25 mouse cellular contexts compared by ENCODE assay signal in the genomic region with DNA sequence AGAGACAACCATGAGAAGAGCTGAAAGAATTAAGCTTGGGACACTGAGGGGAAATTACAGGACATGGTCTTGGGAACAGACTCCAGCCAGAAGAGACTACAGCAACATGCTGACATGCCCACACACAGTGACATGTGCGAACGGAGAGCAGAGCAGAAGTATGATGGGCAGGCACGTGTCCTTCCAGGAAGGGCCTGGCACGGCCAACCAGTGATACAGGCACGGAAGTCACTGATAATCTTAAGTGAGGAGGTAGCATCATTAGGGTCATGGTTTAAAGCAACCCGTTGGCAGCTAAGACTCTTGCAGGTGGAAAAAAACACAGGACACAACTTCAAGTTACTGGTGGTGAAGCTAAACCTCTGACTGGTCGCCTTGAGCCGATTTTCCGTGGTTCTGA.
A peak's percentile ranks its signal among the peaks of the same experiment; 100 is the strongest.
DNase-seq lines count a peak whose midpoint lies in the region; ATAC-seq and TF ChIP-seq lines count a peak whose summit lies in the region.
"Had no signal": no experiment of that assay in that cellular context is flagged by ENCODE, and none has a peak within 500 bp of the region (broad histone marks: within the 10 kb centered on the region; RNA-seq: fewer than 3 reads in every experiment).

No protein-coding gene starts in this region.

- TF ChIP-seq CTCF in heart, adult 2 months (IDR thresholded peaks at IDR 0.05), result no peak
- no peak for TF ChIP-seq CTCF in midbrain, postnatal 0 days (IDR thresholded peaks at IDR 0.05)

- H3K4me1 ChIP-seq in forebrain, embryonic 10.5 days, result peaks cover 35% of the 10 kb centered on the region
- H3K4me1 ChIP-seq in forebrain, embryonic 15.5 days, result peaks cover 30% of the 10 kb centered on the region
- H3K4me1 ChIP-seq in heart, embryonic 10.5 days, result peaks cover 5% of the 10 kb centered on the region; the same call in 1 of the 2 replicates
- peaks cover 3% of the 10 kb centered on the region; the same call in 1 of the 2 replicates for H3K4me1 ChIP-seq in heart, adult 2 months (ENCODE audit: control insufficient read depth, insufficient read depth, low read length)
- H3K4me1 ChIP-seq in midbrain, embryonic 11.5 days (ENCODE audit: control insufficient read depth, insufficient read depth, low read length), result peaks cover 26% of the 10 kb centered on the region
- peaks cover 8% of the 10 kb centered on the region; the same call in 1 of the 2 replicates for H3K4me1 ChIP-seq in midbrain, postnatal 0 days (ENCODE audit: insufficient read depth, low read length)

- DNase-seq in forebrain, embryonic 10.5 days (ENCODE audit: extremely low spot score, low spot score), result no peak
- DNase-seq in heart, embryonic 10.5 days (ENCODE audit: low spot score), result peak; percentile 71
- DNase-seq in heart, adult 2 months, result no peak
- peak; percentile 79 for DNase-seq in midbrain, embryonic 11.5 days (ENCODE audit: low spot score, missing footprints)
- no peak for DNase-seq in midbrain, postnatal 0 days (ENCODE audit: low spot score)
- DNase-seq: adrenal gland, adult 8-10 months; adrenal gland, postnatal 14 days; adrenal gland, postnatal 36 days; B cell, adult 2 months; cerebellum, adult 11-12 months; cerebellum, adult 2 months; cerebellum, adult 9-10 months; cerebellum, postnatal 10 days; cerebellum, postnatal 25 days; forebrain, postnatal 0 days had no signal

- ATAC-seq in forebrain, embryonic 15.5 days (replicated peaks), result no peak
- no peak for ATAC-seq in midbrain, embryonic 11.5 days (ENCODE audit: low FRiP score)
- no peak for ATAC-seq in midbrain, postnatal 0 days (ENCODE audit: low FRiP score)
- ATAC-seq: activated CD4-positive, CD25-positive, alpha-beta regulatory T cell, adult 4 months; CD4-positive, CD25-positive, alpha-beta regulatory T cell, adult 4 months; forebrain, embryonic 14.5 days; forebrain, postnatal 0 days; Patski had no signal

- intact Hi-C loops in heart, adult 2 months (cut with DNase I), result no loop called here

- no peaks in the 10 kb centered on the region for H3K27me3 ChIP-seq in forebrain, embryonic 10.5 days (ENCODE audit: poor library complexity, severe bottlenecking)
- H3K27me3 ChIP-seq in forebrain, embryonic 15.5 days, result no peaks in the 10 kb centered on the region
- peaks cover 12% of the 10 kb centered on the region; the same call in 1 of the 2 replicates for H3K27me3 ChIP-seq in heart, embryonic 10.5 days (ENCODE audit: insufficient read depth, poor library complexity, severe bottlenecking)
- no peaks in the 10 kb centered on the region for H3K27me3 ChIP-seq in heart, adult 2 months (ENCODE audit: control insufficient read depth, insufficient read depth, low read length)
- no peaks in the 10 kb centered on the region for H3K27me3 ChIP-seq in midbrain, embryonic 11.5 days (ENCODE audit: control insufficient read depth, insufficient read depth, low read length)
- no peaks in the 10 kb centered on the region for H3K27me3 ChIP-seq in midbrain, postnatal 0 days (ENCODE audit: insufficient read depth, low read length)
- H3K27me3 ChIP-seq: CH12.LX; embryonic facial prominence, embryonic 12.5 days; forebrain, embryonic 12.5 days; Patski had no signal

- 0 out of 2 replicates have a peak overlapping the region, but pooled peaks have one; percentile 30 for H3K27ac ChIP-seq in forebrain, embryonic 10.5 days
- H3K27ac ChIP-seq in forebrain, embryonic 15.5 days (replicated peaks), result no peak overlapping the region
- no peak overlapping the region for H3K27ac ChIP-seq in heart, embryonic 10.5 days
- H3K27ac ChIP-seq in heart, adult 2 months, result no peak overlapping the region
- H3K27ac ChIP-seq in midbrain, embryonic 11.5 days (ENCODE audit: low read depth, low read length), result no peak overlapping the region
- no peak overlapping the region for H3K27ac ChIP-seq in midbrain, postnatal 0 days (ENCODE audit: low read depth, low read length)
- H3K27ac ChIP-seq: embryonic facial prominence, embryonic 10.5 days; embryonic facial prominence, embryonic 12.5 days; forebrain, embryonic 12.5 days had no signal

- no peak overlapping the region for H3K9ac ChIP-seq in forebrain, embryonic 15.5 days (replicated peaks)
- no peak overlapping the region for H3K9ac ChIP-seq in heart, adult 2 months (ENCODE audit: low read depth, low read length)
- H3K9ac ChIP-seq in midbrain, embryonic 11.5 days (ENCODE audit: low read length), result no peak overlapping the region
- H3K9ac ChIP-seq in midbrain, postnatal 0 days (replicated peaks; ENCODE audit: low read length, poor library complexity, severe bottlenecking), result no peak overlapping the region
- H3K9ac ChIP-seq: embryonic facial prominence, embryonic 12.5 days; forebrain, embryonic 12.5 days; forebrain, postnatal 0 days had no signal

- TF ChIP-seq POLR2A in heart, adult 2 months (IDR thresholded peaks at IDR 0.05; ENCODE audit: insufficient read depth, low read depth, low read length), result no peak

- H3K36me3 ChIP-seq in forebrain, embryonic 10.5 days (replicated peaks), result no peaks in the 10 kb centered on the region
- no peaks in the 10 kb centered on the region for H3K36me3 ChIP-seq in forebrain, embryonic 15.5 days
- no peaks in the 10 kb centered on the region for H3K36me3 ChIP-seq in heart, embryonic 10.5 days
- H3K36me3 ChIP-seq in heart, adult 2 months (ENCODE audit: control insufficient read depth, insufficient read depth, low read length), result no peaks in the 10 kb centered on the region
- no peaks in the 10 kb centered on the region for H3K36me3 ChIP-seq in midbrain, embryonic 11.5 days (ENCODE audit: control insufficient read depth, insufficient read depth, low read length)
- H3K36me3 ChIP-seq in midbrain, postnatal 0 days (ENCODE audit: insufficient read depth, low read length), result no peaks in the 10 kb centered on the region
- H3K36me3 ChIP-seq: embryonic facial prominence, embryonic 10.5 days; embryonic facial prominence, embryonic 12.5 days; forebrain, embryonic 12.5 days; G1E had no signal

- 92% methylated on average over 9 of the region's 9 CpGs for WGBS in forebrain, embryonic 10.5 days
- 90% methylated on average over 9 of the region's 9 CpGs for WGBS in forebrain, embryonic 15.5 days
- 74% methylated on average over 9 of the region's 9 CpGs for WGBS in heart, embryonic 10.5 days
- WGBS in heart, adult 2 months, result 70% methylated on average over 9 of the region's 9 CpGs
- 91% methylated on average over 9 of the region's 9 CpGs for WGBS in midbrain, embryonic 11.5 days
- WGBS in midbrain, postnatal 0 days, result 92% methylated on average over 9 of the region's 9 CpGs

- H3K4me2 ChIP-seq in forebrain, embryonic 15.5 days (replicated peaks), result no peak overlapping the region
- H3K4me2 ChIP-seq in midbrain, embryonic 11.5 days, result no peak overlapping the region
- no peak overlapping the region for H3K4me2 ChIP-seq in midbrain, postnatal 0 days (ENCODE audit: low read depth, low read length, poor library complexity, severe bottlenecking)
- H3K4me2 ChIP-seq: embryonic facial prominence, embryonic 12.5 days; forebrain, embryonic 12.5 days had no signal

- TF ChIP-seq EP300 in heart, adult 2 months (IDR thresholded peaks at IDR 0.05; ENCODE audit: insufficient read depth, low read depth, low read length), result no peak

- H3K79me2 ChIP-seq in heart, adult 2 months (replicated peaks; ENCODE audit: control insufficient read depth, insufficient read depth, low read length), result no peaks in the 10 kb centered on the region

- H3K9me3 ChIP-seq in forebrain, embryonic 10.5 days, result no peaks in the 10 kb centered on the region
- H3K9me3 ChIP-seq in forebrain, embryonic 15.5 days, result no peaks in the 10 kb centered on the region
- H3K9me3 ChIP-seq in heart, embryonic 10.5 days, result no peaks in the 10 kb centered on the region
- H3K9me3 ChIP-seq in midbrain, embryonic 11.5 days (ENCODE audit: control insufficient read depth, low read length), result no peaks in the 10 kb centered on the region
- no peaks in the 10 kb centered on the region for H3K9me3 ChIP-seq in midbrain, postnatal 0 days (ENCODE audit: low read length)
- H3K9me3 ChIP-seq: embryonic facial prominence, embryonic 10.5 days; embryonic facial prominence, embryonic 12.5 days; forebrain, embryonic 12.5 days had no signal

- H3K4me3 ChIP-seq in forebrain, embryonic 10.5 days, result no peak overlapping the region
- no peak overlapping the region for H3K4me3 ChIP-seq in forebrain, embryonic 15.5 days
- H3K4me3 ChIP-seq in heart, embryonic 10.5 days, result no peak overlapping the region
- no peak overlapping the region for H3K4me3 ChIP-seq in heart, adult 2 months
- no peak overlapping the region for H3K4me3 ChIP-seq in midbrain, embryonic 11.5 days (ENCODE audit: low read depth, low read length)
- no peak overlapping the region for H3K4me3 ChIP-seq in midbrain, postnatal 0 days (ENCODE audit: low read depth, low read length)
- H3K4me3 ChIP-seq: embryonic facial prominence, embryonic 10.5 days; embryonic facial prominence, embryonic 12.5 days; forebrain, embryonic 12.5 days had no signal

Comparison
In these comparisons a context has a peak if more than half of its experiments do, and no peak if none do; other contexts are left out.
1. DNase-seq: peak in heart, embryonic 10.5 days (single experiment) and midbrain, embryonic 11.5 days (single experiment); none in forebrain, embryonic 10.5 days (single experiment), heart, adult 2 months (0 of 2) and midbrain, postnatal 0 days (single experiment).